Mouse (Mus musculus) embryonic facial prominence, embryonic 15.5 days (tissue): Measurements from ENCODE around the gene St6gal1. TPM values are rescaled to one million over a fixed set of nuclear protein-coding genes. Genes with fewer than 3 reads are reported as not detected.

ENCODE experiments used
- ATAC-seq: fragments of 200-750 bp; cut with Nextera tagmentation; 2 replicates; pipeline ENCODE4 v1.8.0; 2017; ENCODE audit warnings: low read depth, moderate TSS enrichment; ENCODE audit not compliant: insufficient number of reproducible peaks, low FRiP score, low TSS enrichment
- H3K27ac ChIP-seq: fragments of 300-500 bp; sonication (generic); replicated peaks from 2 replicates; pipeline ENCODE4 v1.5.1; 2015; ENCODE audit warnings: mild to moderate bottlenecking, inconsistent platforms
- H3K27me3 ChIP-seq: fragments of 300-500 bp; sonication (generic); 2 replicates; pipeline ENCODE4 v1.6.1; 2015; ENCODE audit warnings: inconsistent platforms
- H3K36me3 ChIP-seq: fragments of 300-500 bp; sonication (generic); 2 replicates; pipeline ENCODE4 v1.6.1; 2015; ENCODE audit warnings: mild to moderate bottlenecking, inconsistent platforms
- H3K4me1 ChIP-seq: fragments of 300-500 bp; sonication (generic); 2 replicates; pipeline ENCODE4 v1.6.1; 2015; ENCODE audit warnings: inconsistent platforms
- H3K4me2 ChIP-seq: fragments of 300-500 bp; sonication (generic); replicated peaks from 2 replicates; pipeline ENCODE4 v1.6.1; 2015; ENCODE audit warnings: mild to moderate bottlenecking, inconsistent platforms
- H3K4me3 ChIP-seq: fragments of 300-500 bp; sonication (generic); replicated peaks from 2 replicates; pipeline ENCODE4 v1.5.1; 2015; ENCODE audit warnings: mild to moderate bottlenecking, inconsistent platforms
- H3K9ac ChIP-seq: fragments of 300-500 bp; sonication (generic); 2 replicates; pipeline ENCODE4 v1.6.1; 2015; ENCODE audit warnings: inconsistent platforms
- H3K9me3 ChIP-seq: fragments of 300-500 bp; sonication (generic); replicated peaks from 2 replicates; pipeline ENCODE4 v1.6.1; 2016; ENCODE audit warnings: inconsistent platforms
- WGBS: fragments of 180-500 bp; shearing (Covaris S2); methylation state at CpG from one replicate; pipeline ENCODE4 v1.1.7; 2015; 5-methylcytosine and 5-hydroxymethylcytosine counted together
- polyA plus RNA-seq: library from polyadenylated mRNA; unstranded; fragments of >200 nt; fragmentation: Nextera tagmentation; extraction: Ambion mirVana; gene quantifications from 2 replicates; pipeline ENCODE4 v1.2.1, GENCODE M21; 2015

St6gal1 gene
- polyA plus RNA-seq, 1 experiment from 2014 or later, result 16.5 TPM

GRCm38 (mm10) chr16:23324867-23325650 lies 100.5 kb downstream of the St6gal1 start:
- WGBS, result 75% methylated on average over 6 of the region's 6 CpGs
- 0 out of 2 replicates have a peak, but pooled peaks have one; percentile 67 for ATAC-seq
- no peak overlapping the region for H3K4me2 ChIP-seq

GRCm38 (mm10) chr16:23326664-23327063 lies 102.1 kb downstream of the St6gal1 start:
- Histone ChIP-seq H3K36me3 (no peaks in the 10 kb centered on the region), H3K27ac (no peak overlapping the region), H3K4me3 (no peak overlapping the region), H3K27me3 (no peaks in the 10 kb centered on the region), H3K4me1 (0 out of 2 replicates have a peak, but pooled peaks cover 5% of the 10 kb centered on the region), H3K9me3 (no peaks in the 10 kb centered on the region), H3K4me2 (no peak overlapping the region), H3K9ac (no peak overlapping the region)
- 86% methylated on average over 6 of the region's 6 CpGs for WGBS
- ATAC-seq, result no peak

More at GRCm38 (mm10) chr16:23324867-23325650, 100.5 kb downstream of the St6gal1 start:
- H3K27me3 ChIP-seq, result no peaks in the 10 kb centered on the region
- H3K9ac ChIP-seq, result no peak overlapping the region
- H3K9me3 ChIP-seq, result no peaks in the 10 kb centered on the region
- H3K27ac ChIP-seq, result no peak overlapping the region
- no peak overlapping the region for H3K4me3 ChIP-seq
- H3K36me3 ChIP-seq, result peaks cover 6% of the 10 kb centered on the region; the same call in 1 of the 2 replicates
- 0 out of 2 replicates have a peak, but pooled peaks cover 5% of the 10 kb centered on the region for H3K4me1 ChIP-seq

GRCm38 (mm10) chr16:23327266-23327665 lies 102.7 kb downstream of the St6gal1 start:
- 0 out of 2 replicates have a peak, but pooled peaks cover 5% of the 10 kb centered on the region for H3K4me1 ChIP-seq
- H3K9ac ChIP-seq, result no peak overlapping the region
- H3K27ac ChIP-seq, result no peak overlapping the region
- H3K4me2 ChIP-seq, result no peak overlapping the region
- 91% methylated on average over 7 of the region's 7 CpGs for WGBS
- no peak overlapping the region for H3K4me3 ChIP-seq
- no peak for ATAC-seq
- no peaks in the 10 kb centered on the region for H3K9me3 ChIP-seq
- no peaks in the 10 kb centered on the region for H3K27me3 ChIP-seq
- H3K36me3 ChIP-seq, result no peaks in the 10 kb centered on the region

- Histone ChIP-seq H3K9ac (no peak overlapping the region), H3K27me3 (no peaks in the 10 kb centered on the region), H3K36me3 (no peaks in the 10 kb centered on the region), H3K4me2 (no peak overlapping the region), H3K27ac (no peak overlapping the region), H3K9me3 (no peaks in the 10 kb centered on the region), H3K4me1 (0 out of 2 replicates have a peak, but pooled peaks cover 5% of the 10 kb centered on the region), H3K4me3 (no peak overlapping the region)
- no peak for ATAC-seq
- 84% methylated on average over 7 of the region's 7 CpGs for WGBS
Observed at GRCm38 (mm10) chr16:23328201-23328600, 103.7 kb downstream of the St6gal1 start.

GRCm38 (mm10) chr16:23332136-23332535 lies 107.6 kb downstream of the St6gal1 start:
- Histone ChIP-seq H3K9me3 (no peaks in the 10 kb centered on the region), H3K9ac (no peak overlapping the region), H3K36me3 (no peaks in the 10 kb centered on the region), H3K4me1 (no peaks in the 10 kb centered on the region), H3K4me2 (no peak overlapping the region), H3K27ac (no peak overlapping the region), H3K4me3 (no peak overlapping the region), H3K27me3 (no peaks in the 10 kb centered on the region)
- ATAC-seq, result no peak
- WGBS, result 80% methylated on average over 2 of the region's 2 CpGs

GRCm38 (mm10) chr16:23332686-23333085 lies 108.1 kb downstream of the St6gal1 start:
- Histone ChIP-seq H3K9me3 (no peaks in the 10 kb centered on the region), H3K4me2 (no peak overlapping the region), H3K27me3 (no peaks in the 10 kb centered on the region), H3K36me3 (no peaks in the 10 kb centered on the region), H3K27ac (no peak overlapping the region), H3K4me3 (no peak overlapping the region), H3K9ac (no peak overlapping the region), H3K4me1 (no peaks in the 10 kb centered on the region)
- WGBS, result 84% methylated on average over 6 of the region's 6 CpGs
- ATAC-seq, result no peak

GRCm38 (mm10) chr16:23333875-23334551 lies 109.5 kb downstream of the St6gal1 start:
- Histone ChIP-seq H3K4me1 (no peaks in the 10 kb centered on the region), H3K9ac (no peak overlapping the region), H3K4me2 (no peak overlapping the region), H3K9me3 (no peaks in the 10 kb centered on the region), H3K27me3 (no peaks in the 10 kb centered on the region), H3K27ac (no peak overlapping the region), H3K36me3 (0 out of 2 replicates have a peak, but pooled peaks cover 2% of the 10 kb centered on the region), H3K4me3 (no peak overlapping the region)
- no peak for ATAC-seq
- WGBS, result 87% methylated on average over 6 of the region's 6 CpGs

GRCm38 (mm10) chr16:23337317-23337716 lies 112.8 kb downstream of the St6gal1 start:
- no peaks in the 10 kb centered on the region for H3K27me3 ChIP-seq
- 50% methylated on average over 4 of the region's 4 CpGs for WGBS

GRCm38 (mm10) chr16:23341254-23341653 lies 116.7 kb downstream of the St6gal1 start:
- no peaks in the 10 kb centered on the region for H3K27me3 ChIP-seq
- H3K27ac ChIP-seq, result no peak overlapping the region
- no peaks in the 10 kb centered on the region for H3K9me3 ChIP-seq
- no peak for ATAC-seq
- WGBS, result 95% methylated on average over 2 of the region's 2 CpGs
- no peak overlapping the region for H3K4me2 ChIP-seq
- no peaks in the 10 kb centered on the region for H3K4me1 ChIP-seq
- H3K36me3 ChIP-seq, result peaks cover 8% of the 10 kb centered on the region
- H3K9ac ChIP-seq, result no peak overlapping the region
- no peak overlapping the region for H3K4me3 ChIP-seq

More at GRCm38 (mm10) chr16:23337317-23337716, 112.8 kb downstream of the St6gal1 start:
- Histone ChIP-seq H3K36me3 (peaks cover 8% of the 10 kb centered on the region), H3K4me3 (no peak overlapping the region), H3K9me3 (no peaks in the 10 kb centered on the region), H3K4me2 (no peak overlapping the region), H3K9ac (no peak overlapping the region), H3K27ac (no peak overlapping the region), H3K4me1 (no peaks in the 10 kb centered on the region)
- ATAC-seq, result no peak

- H3K27me3 ChIP-seq, result no peaks in the 10 kb centered on the region
- H3K27ac ChIP-seq, result no peak overlapping the region
- WGBS, result 19% methylated on average over 2 of the region's 2 CpGs
- H3K4me3 ChIP-seq, result no peak overlapping the region
- no peaks in the 10 kb centered on the region for H3K9me3 ChIP-seq
- no peak overlapping the region for H3K4me2 ChIP-seq
- H3K36me3 ChIP-seq, result no peaks in the 10 kb centered on the region
- no peak overlapping the region for H3K9ac ChIP-seq
- no peak for ATAC-seq
- H3K4me1 ChIP-seq, result no peaks in the 10 kb centered on the region
Observed at GRCm38 (mm10) chr16:23350802-23351201, 126.3 kb downstream of the St6gal1 start.

GRCm38 (mm10) chr16:23361031-23361430 lies 136.5 kb downstream of the St6gal1 start:
- 79% methylated on average over 4 of the region's 4 CpGs for WGBS
- peaks cover 10% of the 10 kb centered on the region; the same call in 1 of the 2 replicates for H3K36me3 ChIP-seq
- H3K4me2 ChIP-seq, result no peak overlapping the region
- no peak for ATAC-seq
- H3K9me3 ChIP-seq, result no peaks in the 10 kb centered on the region
- no peaks in the 10 kb centered on the region for H3K27me3 ChIP-seq
- no peak overlapping the region for H3K27ac ChIP-seq
- no peaks in the 10 kb centered on the region for H3K4me1 ChIP-seq
- no peak overlapping the region for H3K4me3 ChIP-seq
- no peak overlapping the region for H3K9ac ChIP-seq
